Mouse (Mus musculus) forelimb bud, embryonic 11.5 days (tissue): ENCODE measurements around the gene Uncx.

Experiments used
- DNase-seq: peaks from one replicate; pipeline ENCODE4 v3.0.0-alpha.2; 2012; ENCODE audit warnings: low read depth, low spot score

Gene Uncx

GRCm38 (mm10) chr5:139543214-139543613 lies at the start of gene Uncx:
Gene Uncx (plus strand): TSS chr5:139543494.
- no peak for DNase-seq

GRCm38 (mm10) chr5:139493690-139494089 lies 49.6 kb upstream of the Uncx start:
- no peak for DNase-seq

GRCm38 (mm10) chr5:139495019-139495669 lies 48.1 kb upstream of the Uncx start:
- peak; percentile 67 for DNase-seq

- no peak for DNase-seq
Measured at GRCm38 (mm10) chr5:139496939-139497338, 46.4 kb upstream of the Uncx start.

- DNase-seq = no peak
Measured at GRCm38 (mm10) chr5:139498791-139499190, 44.5 kb upstream of the Uncx start.

GRCm38 (mm10) chr5:139502281-139502680 lies 41.0 kb upstream of the Uncx start:
- no peak for DNase-seq

- DNase-seq = peak; percentile 68
Measured at GRCm38 (mm10) chr5:139505073-139505606, 38.2 kb upstream of the Uncx start.

- no peak for DNase-seq
Measured at GRCm38 (mm10) chr5:139506207-139506606, 37.1 kb upstream of the Uncx start.

GRCm38 (mm10) chr5:139510682-139511366 lies 32.5 kb upstream of the Uncx start:
- DNase-seq = no peak

GRCm38 (mm10) chr5:139512201-139512600 lies 31.1 kb upstream of the Uncx start:
- no peak for DNase-seq

- no peak for DNase-seq
Measured at GRCm38 (mm10) chr5:139516281-139516680, 27.0 kb upstream of the Uncx start.

GRCm38 (mm10) chr5:139520069-139520834 lies 23.0 kb upstream of the Uncx start:
- no peak for DNase-seq

GRCm38 (mm10) chr5:139521987-139522386 lies 21.3 kb upstream of the Uncx start:
- peak; percentile 70 for DNase-seq

- no peak for DNase-seq
Measured at GRCm38 (mm10) chr5:139528851-139529250, 14.4 kb upstream of the Uncx start.

- no peak for DNase-seq
Measured at GRCm38 (mm10) chr5:139535386-139535919, 7.8 kb upstream of the Uncx start.

- no peak for DNase-seq
Measured at GRCm38 (mm10) chr5:139536211-139536910, 6.9 kb upstream of the Uncx start.

- DNase-seq = no peak
Measured at GRCm38 (mm10) chr5:139536911-139537738, 6.2 kb upstream of the Uncx start.

- DNase-seq = no peak
Measured at GRCm38 (mm10) chr5:139537739-139538135, 5.6 kb upstream of the Uncx start.

GRCm38 (mm10) chr5:139541151-139542042 lies 1.9 kb upstream of the Uncx start:
- DNase-seq = no peak

- DNase-seq = no peak
Measured at GRCm38 (mm10) chr5:139542043-139542365, 1.3 kb upstream of the Uncx start.
